Mouse (Mus musculus) embryonic facial prominence, embryonic 11.5 days (tissue): ENCODE data around the gene Gfod2. TPM values are rescaled to one million over a fixed set of nuclear protein-coding genes. Genes with fewer than 3 reads are reported as not detected.

Experiments used
- ATAC-seq: fragments of 200-750 bp; cut with Nextera tagmentation; replicated peaks from 2 replicates; pipeline ENCODE4 v1.8.0; 2017; ENCODE audit warnings: low read depth; ENCODE audit not compliant: insufficient number of reproducible peaks, low FRiP score, low TSS enrichment
- DNase-seq: peaks from one replicate; pipeline ENCODE4 v3.0.0-alpha.2; 2015; ENCODE audit warnings: low spot score
- H3K27ac ChIP-seq: fragments of 300-500 bp; sonication (generic); replicated peaks from 2 replicates; pipeline ENCODE4 v1.5.1; 2014; ENCODE audit warnings: mild to moderate bottlenecking, low read depth, low read length, control low read depth
- H3K27me3 ChIP-seq: fragments of 300-500 bp; sonication (generic); 2 replicates; pipeline ENCODE4 v1.6.1; 2014; ENCODE audit warnings: mild to moderate bottlenecking, low read length, moderate library complexity, mixed read lengths; ENCODE audit not compliant: control insufficient read depth, insufficient read depth
- H3K36me3 ChIP-seq: fragments of 300-500 bp; sonication (generic); replicated peaks from 2 replicates; pipeline ENCODE4 v1.6.1; 2014; ENCODE audit warnings: low read depth, mild to moderate bottlenecking, low read length, moderate library complexity, mixed read lengths; ENCODE audit not compliant: control insufficient read depth, insufficient read depth
- H3K4me1 ChIP-seq: fragments of 300-500 bp; sonication (generic); 2 replicates; pipeline ENCODE4 v1.6.1; 2014; ENCODE audit warnings: low read length, mixed read lengths; ENCODE audit not compliant: control insufficient read depth, insufficient read depth
- H3K4me2 ChIP-seq: fragments of 300-500 bp; sonication (generic); 2 replicates; pipeline ENCODE4 v1.6.1; 2014; ENCODE audit warnings: low read depth, mild to moderate bottlenecking, control low read depth, low read length, moderate library complexity
- H3K4me3 ChIP-seq: fragments of 300-500 bp; sonication (generic); 2 replicates; pipeline ENCODE4 v1.5.1; 2014; ENCODE audit warnings: low read depth, low read length, control low read depth
- H3K9ac ChIP-seq: fragments of 300-500 bp; sonication (generic); replicated peaks from 2 replicates; pipeline ENCODE4 v1.6.1; 2014; ENCODE audit warnings: mild to moderate bottlenecking, control low read depth, low read length
- H3K9me3 ChIP-seq: fragments of 300-500 bp; sonication (generic); replicated peaks from 2 replicates; pipeline ENCODE4 v1.6.1; 2016; ENCODE audit warnings: mild to moderate bottlenecking, low read length, inconsistent platforms, mixed read lengths; ENCODE audit not compliant: control insufficient read depth
- WGBS: fragments of 180-500 bp; shearing (Covaris S2); extraction: QIAGEN DNeasy Blood & Tissue Kit; methylation state at CpG from one replicate; pipeline ENCODE4 v1.1.7; 2014; 5-methylcytosine and 5-hydroxymethylcytosine counted together
- polyA plus RNA-seq: library from polyadenylated mRNA; unstranded; fragments of >200 nt; fragmentation: Nextera tagmentation; extraction: Ambion mirVana; gene quantifications from 2 replicates; pipeline ENCODE4 v1.2.1, GENCODE M21; 2014

Gene Gfod2
- polyA plus RNA-seq, 1 experiment from 2014 or later = 24.5 TPM

- no peaks in the 10 kb centered on the region for H3K4me1 ChIP-seq
- H3K9ac ChIP-seq = no peak overlapping the region
- H3K4me3 ChIP-seq = no peak overlapping the region
- H3K9me3 ChIP-seq = no peaks in the 10 kb centered on the region
- H3K36me3 ChIP-seq = peaks cover 13% of the 10 kb centered on the region
- ATAC-seq = no peak
- no peak overlapping the region for H3K27ac ChIP-seq
- no peaks in the 10 kb centered on the region for H3K27me3 ChIP-seq
- no peak for DNase-seq
- 84% methylated on average over 2 of the region's 2 CpGs for WGBS
- no peak overlapping the region for H3K4me2 ChIP-seq
These were observed 19.4 kb upstream of the Gfod2 start for GRCm38 (mm10) chr8:105777833-105778232.

GRCm38 (mm10) chr8:105774498-105774897 lies 16.0 kb upstream of the Gfod2 start:
- no peak overlapping the region for H3K9ac ChIP-seq
- DNase-seq (no peak), ATAC-seq (no peak)
- peaks cover 22% of the 10 kb centered on the region for H3K36me3 ChIP-seq
- H3K27me3 ChIP-seq = no peaks in the 10 kb centered on the region
- 95% methylated on average over 5 of the region's 5 CpGs for WGBS
- no peaks in the 10 kb centered on the region for H3K9me3 ChIP-seq
- no peak overlapping the region for H3K4me2 ChIP-seq
- H3K4me1 ChIP-seq = no peaks in the 10 kb centered on the region
- H3K4me3 ChIP-seq = no peak overlapping the region
- H3K27ac ChIP-seq = no peak overlapping the region

GRCm38 (mm10) chr8:105773441-105773861 lies 15.0 kb upstream of the Gfod2 start:
- no peak overlapping the region for H3K27ac ChIP-seq
- WGBS = 82% methylated on average over 1 of the region's 1 CpGs
- DNase-seq (no peak), ATAC-seq (no peak)
- H3K36me3 ChIP-seq = peaks cover 25% of the 10 kb centered on the region
- no peak overlapping the region for H3K9ac ChIP-seq
- H3K27me3 ChIP-seq = no peaks in the 10 kb centered on the region
- H3K4me2 ChIP-seq = no peak overlapping the region
- no peaks in the 10 kb centered on the region for H3K9me3 ChIP-seq
- no peaks in the 10 kb centered on the region for H3K4me1 ChIP-seq
- no peak overlapping the region for H3K4me3 ChIP-seq

DNA sequence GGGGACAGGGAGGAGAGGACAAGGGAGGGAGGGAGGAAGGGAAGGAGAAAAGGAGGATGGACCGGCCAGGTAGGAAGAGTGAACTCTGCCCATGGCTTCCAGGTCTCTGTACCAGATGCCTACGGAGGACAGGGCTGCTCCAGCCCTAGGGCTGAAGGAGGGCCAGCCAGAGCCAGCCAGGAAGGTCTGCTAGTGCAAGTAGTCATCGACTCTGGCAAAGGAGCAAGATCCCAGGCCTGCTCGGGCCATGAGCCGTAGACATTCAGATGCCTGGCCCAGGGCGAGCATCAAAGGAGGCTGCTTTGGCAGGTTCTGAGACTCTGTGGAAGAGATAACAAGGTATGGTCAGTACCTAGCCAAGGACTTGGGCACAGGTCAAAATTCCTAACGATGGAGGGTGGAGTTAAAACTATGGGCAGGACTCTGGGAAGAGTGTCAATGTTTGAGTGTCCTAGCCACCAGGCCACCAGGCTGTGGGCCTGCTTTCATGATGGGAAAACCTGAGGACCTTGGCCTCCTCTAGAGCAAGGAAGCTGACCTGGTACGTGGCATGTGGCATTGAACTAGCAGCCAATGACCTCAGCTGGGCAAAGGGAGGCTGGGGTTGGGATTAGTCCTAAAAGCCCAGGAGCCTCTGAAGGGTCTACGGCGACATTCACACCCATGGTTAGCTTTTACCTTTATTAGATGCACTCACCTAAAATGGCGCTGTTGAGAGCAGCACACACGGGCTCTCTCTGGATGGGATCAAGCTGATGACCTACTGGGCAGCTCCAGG lies 13.1 kb upstream of the Gfod2 start:
- ATAC-seq (no peak), DNase-seq (no peak)
- no peaks in the 10 kb centered on the region for H3K27me3 ChIP-seq
- no peaks in the 10 kb centered on the region for H3K9me3 ChIP-seq
- H3K4me1 ChIP-seq = no peaks in the 10 kb centered on the region
- H3K36me3 ChIP-seq = peaks cover 23% of the 10 kb centered on the region
- H3K4me2 ChIP-seq = no peak overlapping the region
- WGBS = 91% methylated on average over 12 of the region's 12 CpGs
- H3K27ac ChIP-seq = no peak overlapping the region
- no peak overlapping the region for H3K9ac ChIP-seq
- H3K4me3 ChIP-seq = no peak overlapping the region

- H3K36me3 ChIP-seq = peaks cover 23% of the 10 kb centered on the region
- DNase-seq (peak; percentile 61), ATAC-seq (no peak)
- H3K9ac ChIP-seq = no peak overlapping the region
- WGBS = 70% methylated on average over 1 of the region's 1 CpGs
- H3K4me2 ChIP-seq = no peak overlapping the region
- no peak overlapping the region for H3K4me3 ChIP-seq
- H3K4me1 ChIP-seq = no peaks in the 10 kb centered on the region
- no peak overlapping the region for H3K27ac ChIP-seq
- no peaks in the 10 kb centered on the region for H3K27me3 ChIP-seq
- H3K9me3 ChIP-seq = no peaks in the 10 kb centered on the region
These were observed 12.1 kb upstream of the Gfod2 start for GRCm38 (mm10) chr8:105770609-105771008.

GRCm38 (mm10) chr8:105768485-105769257 lies 10.2 kb upstream of the Gfod2 start:
- 92% methylated on average over 5 of the region's 5 CpGs for WGBS
- H3K36me3 ChIP-seq = peaks cover 17% of the 10 kb centered on the region
- no peaks in the 10 kb centered on the region for H3K27me3 ChIP-seq

GRCm38 (mm10) chr8:105757796-105758276 lies 628 bp downstream of the Gfod2 start:
- peak overlapping the region; percentile 70 for H3K27ac ChIP-seq
- peak overlapping the region; percentile 96 for H3K4me3 ChIP-seq
- no peaks in the 10 kb centered on the region for H3K36me3 ChIP-seq
- peaks cover 3% of the 10 kb centered on the region; the same call in 1 of the 2 replicates for H3K4me1 ChIP-seq
- H3K9ac ChIP-seq = peak overlapping the region; percentile 88
- 2% methylated on average over 12 of the region's 12 CpGs for whole genome bisulfite sequencing
- DNase-seq (peak; percentile 8), ATAC-seq (peak; percentile 21; the same call in 1 of the 2 replicates)
- peak overlapping the region; percentile 52 for H3K4me2 ChIP-seq
- H3K27me3 ChIP-seq = no peaks in the 10 kb centered on the region
- H3K9me3 ChIP-seq = no peaks in the 10 kb centered on the region

More at GRCm38 (mm10) chr8:105768485-105769257, 10.2 kb upstream of the Gfod2 start:
- H3K4me2 ChIP-seq = no peak overlapping the region
- H3K4me1 ChIP-seq = no peaks in the 10 kb centered on the region
- H3K9me3 ChIP-seq = no peaks in the 10 kb centered on the region
- H3K4me3 ChIP-seq = no peak overlapping the region
- no peak overlapping the region for H3K9ac ChIP-seq
- ATAC-seq = no peak
- no peak for DNase-seq
- H3K27ac ChIP-seq = no peak overlapping the region

- Histone ChIP-seq H3K9me3 (no peaks in the 10 kb centered on the region), H3K9ac (no peak overlapping the region), H3K4me1 (peaks cover 3% of the 10 kb centered on the region; the same call in 1 of the 2 replicates), H3K4me3 (no peak overlapping the region), H3K4me2 (no peak overlapping the region), H3K27ac (no peak overlapping the region), H3K27me3 (no peaks in the 10 kb centered on the region), H3K36me3 (no peaks in the 10 kb centered on the region)
- DNase-seq (no peak), ATAC-seq (no peak)
- 82% methylated on average over 2 of the region's 2 CpGs for WGBS
These were observed 3.8 kb downstream of the Gfod2 start for GRCm38 (mm10) chr8:105754688-105755087.
